Mouse (Mus musculus) gastrocnemius, postnatal 25 days (tissue): Measurements from ENCODE around the gene Cmtr1. TPM values are rescaled to one million over a fixed set of nuclear protein-coding genes. Genes with fewer than 3 reads are reported as not detected.
"Not testable (repeated sequence)": the region's sequence is repeated elsewhere in the genome, so short reads cannot be mapped to it uniquely, and the experiment has no call there.

Experiments used
- DNase-seq: peaks from one replicate; pipeline ENCODE4 v3.0.0; 2022
- total RNA-seq, 2 experiments: library from RNA; stranded (reverse); gene quantifications; 1 replicate in 1 of 2; 2 replicates in 1 of 2; pipeline ENCODE4 v1.2.3; 2021

The Cmtr1 gene
- total RNA-seq, 2 experiments from 2014 or later: 31.1 to 34.2 TPM

GRCm38 (mm10) chr17:29702938-29703710 lies 42.7 kb downstream of the Cmtr1 start:
- DNase-seq: no peak

GRCm38 (mm10) chr17:29704781-29705180 lies 44.4 kb downstream of the Cmtr1 start:
- DNase-seq: peak; percentile 32

GRCm38 (mm10) chr17:29705881-29706280 lies 45.5 kb downstream of the Cmtr1 start:
- no peak for DNase-seq

- no peak for DNase-seq
Observed at GRCm38 (mm10) chr17:29706981-29707545, 46.7 kb downstream of the Cmtr1 start.

- no peak for DNase-seq
Observed at GRCm38 (mm10) chr17:29708783-29709182, 48.4 kb downstream of the Cmtr1 start.

GRCm38 (mm10) chr17:29710562-29711044 lies 50.2 kb downstream of the Cmtr1 start:
- DNase-seq: no peak

- no peak for DNase-seq
Observed at GRCm38 (mm10) chr17:29711076-29711744, 50.8 kb downstream of the Cmtr1 start.

- no peak for DNase-seq
Observed at GRCm38 (mm10) chr17:29711745-29712431, 51.5 kb downstream of the Cmtr1 start.

- no peak for DNase-seq
Observed at GRCm38 (mm10) chr17:29712565-29712964, 52.2 kb downstream of the Cmtr1 start.

- DNase-seq: not testable (repeated sequence)
Observed at GRCm38 (mm10) chr17:29713734-29714133, 53.3 kb downstream of the Cmtr1 start.

- DNase-seq: peak; percentile 93
Observed at GRCm38 (mm10) chr17:29716732-29717445, 56.5 kb downstream of the Cmtr1 start, which contains the start of gene Ccdc167. Gene Ccdc167, minus strand, starts transcription at chr17:29717044.

GRCm38 (mm10) chr17:29718660-29719059 lies 58.3 kb downstream of the Cmtr1 start:
- no peak for DNase-seq

- no peak for DNase-seq
Observed at GRCm38 (mm10) chr17:29719628-29720575, 59.5 kb downstream of the Cmtr1 start.

GRCm38 (mm10) chr17:29720755-29721365 lies 60.5 kb downstream of the Cmtr1 start:
- DNase-seq: no peak

- DNase-seq: no peak
Observed at GRCm38 (mm10) chr17:29724610-29725009, 64.2 kb downstream of the Cmtr1 start.

GRCm38 (mm10) chr17:29725027-29725620 lies 64.7 kb downstream of the Cmtr1 start:
- DNase-seq: no peak

GRCm38 (mm10) chr17:29728082-29728481 lies 67.7 kb downstream of the Cmtr1 start:
- no peak for DNase-seq

- no peak for DNase-seq
Observed at GRCm38 (mm10) chr17:29730510-29731265, 70.3 kb downstream of the Cmtr1 start.
